Mouse (Mus musculus) small intestine, adult 2 months (tissue): Measurements from ENCODE around the gene Plgrkt.

Experiments used
- CTCF ChIP-seq: fragments of 200-500 bp; IDR thresholded peaks from 2 replicates; pipeline ENCODE4 v1.5.1; 2012; ENCODE audit warnings: low read depth, mild to moderate bottlenecking, control low read depth, inconsistent platforms, low read length, moderate library complexity, mixed read lengths; ENCODE audit not compliant: insufficient replicate concordance, insufficient read length; ENCODE audit errors: extremely low read depth
- POLR2A ChIP-seq: fragments of 200-500 bp; IDR thresholded peaks from 2 replicates; pipeline ENCODE4 v1.6.1; 2012; ENCODE audit warnings: low read depth, mild to moderate bottlenecking, control low read depth, inconsistent platforms, low read length, moderate library complexity

- TF ChIP-seq CTCF (no peak), POLR2A (no peak)
Observed at GRCm38 (mm10) chr19:29399786-29400185, 32.6 kb upstream of the Plgrkt start.
